Mouse (Mus musculus): ENCODE measurements around the gene Fmo4.
"Not testable (repeated sequence)": the region's sequence is repeated elsewhere in the genome, so short reads cannot be mapped to it uniquely, and the experiment has no call there.

DNA sequence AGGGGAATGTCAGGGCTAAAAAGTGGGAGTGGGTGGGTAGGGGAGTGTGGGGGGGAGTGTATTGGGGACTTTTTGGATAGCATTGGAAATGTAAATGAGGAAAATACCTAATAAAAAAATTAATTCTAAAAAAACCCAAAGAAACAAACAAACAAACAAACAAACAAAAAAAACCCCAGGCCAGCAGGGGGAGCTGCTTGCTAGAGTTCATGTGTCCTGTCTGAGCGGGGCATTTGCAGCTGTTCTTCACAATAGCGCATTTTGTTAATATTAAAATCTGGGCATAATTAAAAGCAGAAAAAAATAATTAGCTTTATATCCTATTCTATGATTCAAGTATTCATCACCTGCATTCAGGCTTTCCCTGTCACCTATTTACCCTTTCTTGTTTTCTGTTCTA is 32.7 kb downstream of the Fmo4 start:
- TF ChIP-seq POLR2A (IDR thresholded peaks at IDR 0.05; ENCODE audit: insufficient read depth, low read length); CTCF (IDR thresholded peaks at IDR 0.05; ENCODE audit: low read depth, low read length): not testable (repeated sequence)
